Mouse (Mus musculus): Measurements from ENCODE around the gene Herc4. TPM values are rescaled to one million over a fixed set of nuclear protein-coding genes. Genes with fewer than 3 reads are reported as not detected.
A peak's percentile ranks its signal among the peaks of the same experiment; 100 is the strongest.

Herc4 gene
- polyA plus RNA-seq, 1 experiment = 1.4 TPM

- TF ChIP-seq TAL1 (IDR thresholded peaks at IDR 0.05; ENCODE audit: low read length) = no peak
- no peak for TF ChIP-seq GATA1 (IDR thresholded peaks at IDR 0.05; ENCODE audit: low read length)
- Histone ChIP-seq H3K4me3 (replicated peaks) (peak overlapping the region; percentile 90), H3K9me3 (ENCODE audit: control insufficient read depth, low read length) (no peaks in the 10 kb centered on the region), H3K4me1 (ENCODE audit: control insufficient read depth) (peaks cover 38% of the 10 kb centered on the region), H3K27me3 (ENCODE audit: control insufficient read depth) (peaks cover 2% of the 10 kb centered on the region; the same call in 1 of the 2 replicates), H3K36me3 (ENCODE audit: control insufficient read depth) (peaks cover 23% of the 10 kb centered on the region)
Measured at GRCm38 (mm10) chr10:63242798-63243435, 693 bp upstream of the Herc4 start.

GRCm38 (mm10) chr10:63244055-63244671 is 553 bp downstream of the Herc4 start:
- H3K4me1 ChIP-seq (ENCODE audit: control insufficient read depth) = peaks cover 38% of the 10 kb centered on the region
- peak overlapping the region; percentile 90 for H3K4me3 ChIP-seq (replicated peaks)
- no peak for TF ChIP-seq TAL1 (IDR thresholded peaks at IDR 0.05; ENCODE audit: low read length)
- TF ChIP-seq GATA1 (IDR thresholded peaks at IDR 0.05; ENCODE audit: low read length) = no peak
- H3K36me3 ChIP-seq (ENCODE audit: control insufficient read depth) = peaks cover 31% of the 10 kb centered on the region
- 0 out of 2 replicates have a peak, but pooled peaks cover 2% of the 10 kb centered on the region for H3K27me3 ChIP-seq (ENCODE audit: control insufficient read depth)
- no peaks in the 10 kb centered on the region for H3K9me3 ChIP-seq (ENCODE audit: control insufficient read depth, low read length)

- H3K36me3 ChIP-seq (ENCODE audit: control insufficient read depth) = peaks cover 37% of the 10 kb centered on the region
- H3K9me3 ChIP-seq (ENCODE audit: control insufficient read depth, low read length) = no peaks in the 10 kb centered on the region
- TF ChIP-seq TAL1 (IDR thresholded peaks at IDR 0.05; ENCODE audit: low read length) (no peak), GATA1 (IDR thresholded peaks at IDR 0.05; ENCODE audit: low read length) (no peak)
- peak overlapping the region; percentile 90 for H3K4me3 ChIP-seq (replicated peaks)
- H3K4me1 ChIP-seq (ENCODE audit: control insufficient read depth) = peaks cover 38% of the 10 kb centered on the region
- H3K27me3 ChIP-seq (ENCODE audit: control insufficient read depth) = no peaks in the 10 kb centered on the region
Measured at GRCm38 (mm10) chr10:63244746-63245145, 1.1 kb downstream of the Herc4 start.

GRCm38 (mm10) chr10:63245846-63246245 is 2.2 kb downstream of the Herc4 start:
- Histone ChIP-seq H3K4me1 (ENCODE audit: control insufficient read depth) (peaks cover 38% of the 10 kb centered on the region), H3K4me3 (replicated peaks) (peak overlapping the region; percentile 90), H3K36me3 (ENCODE audit: control insufficient read depth) (peaks cover 48% of the 10 kb centered on the region), H3K27me3 (ENCODE audit: control insufficient read depth) (no peaks in the 10 kb centered on the region), H3K9me3 (ENCODE audit: control insufficient read depth, low read length) (no peaks in the 10 kb centered on the region)
- TF ChIP-seq GATA1 (IDR thresholded peaks at IDR 0.05; ENCODE audit: low read length) (no peak), TAL1 (IDR thresholded peaks at IDR 0.05; ENCODE audit: low read length) (no peak)

- H3K9me3 ChIP-seq (ENCODE audit: control insufficient read depth, low read length) = no peaks in the 10 kb centered on the region
- H3K27me3 ChIP-seq (ENCODE audit: control insufficient read depth) = no peaks in the 10 kb centered on the region
- peaks cover 33% of the 10 kb centered on the region for H3K4me1 ChIP-seq (ENCODE audit: control insufficient read depth)
- no peak for TF ChIP-seq GATA1 (IDR thresholded peaks at IDR 0.05; ENCODE audit: low read length)
- no peak for TF ChIP-seq TAL1 (IDR thresholded peaks at IDR 0.05; ENCODE audit: low read length)
- H3K4me3 ChIP-seq (replicated peaks) = no peak overlapping the region
- H3K36me3 ChIP-seq (ENCODE audit: control insufficient read depth) = peaks cover 59% of the 10 kb centered on the region
Measured at GRCm38 (mm10) chr10:63247457-63247856, 3.8 kb downstream of the Herc4 start.

- Histone ChIP-seq H3K4me1 (ENCODE audit: control insufficient read depth) (peaks cover 29% of the 10 kb centered on the region), H3K4me3 (replicated peaks) (no peak overlapping the region), H3K36me3 (ENCODE audit: control insufficient read depth) (peaks cover 68% of the 10 kb centered on the region), H3K27me3 (ENCODE audit: control insufficient read depth) (no peaks in the 10 kb centered on the region), H3K9me3 (ENCODE audit: control insufficient read depth, low read length) (no peaks in the 10 kb centered on the region)
- TF ChIP-seq GATA1 (IDR thresholded peaks at IDR 0.05; ENCODE audit: low read length) = no peak
- TF ChIP-seq TAL1 (IDR thresholded peaks at IDR 0.05; ENCODE audit: low read length) = no peak
Measured at GRCm38 (mm10) chr10:63248421-63248820, 4.8 kb downstream of the Herc4 start.

GRCm38 (mm10) chr10:63258696-63259095 is 15.1 kb downstream of the Herc4 start:
- TF ChIP-seq GATA1 (IDR thresholded peaks at IDR 0.05; ENCODE audit: low read length) (no peak), TAL1 (IDR thresholded peaks at IDR 0.05; ENCODE audit: low read length) (no peak)
- no peaks in the 10 kb centered on the region for H3K9me3 ChIP-seq (ENCODE audit: control insufficient read depth, low read length)
- no peaks in the 10 kb centered on the region for H3K27me3 ChIP-seq (ENCODE audit: control insufficient read depth)
- peaks cover 26% of the 10 kb centered on the region for H3K4me1 ChIP-seq (ENCODE audit: control insufficient read depth)
- peaks cover 65% of the 10 kb centered on the region for H3K36me3 ChIP-seq (ENCODE audit: control insufficient read depth)
- H3K4me3 ChIP-seq (replicated peaks) = no peak overlapping the region

GRCm38 (mm10) chr10:63259340-63259739 is 15.7 kb downstream of the Herc4 start:
- Histone ChIP-seq H3K4me1 (ENCODE audit: control insufficient read depth) (peaks cover 26% of the 10 kb centered on the region), H3K9me3 (ENCODE audit: control insufficient read depth, low read length) (no peaks in the 10 kb centered on the region), H3K27me3 (ENCODE audit: control insufficient read depth) (no peaks in the 10 kb centered on the region), H3K4me3 (replicated peaks) (no peak overlapping the region), H3K36me3 (ENCODE audit: control insufficient read depth) (peaks cover 66% of the 10 kb centered on the region)
- TF ChIP-seq TAL1 (IDR thresholded peaks at IDR 0.05; ENCODE audit: low read length) (no peak), GATA1 (IDR thresholded peaks at IDR 0.05; ENCODE audit: low read length) (no peak)

GRCm38 (mm10) chr10:63267941-63268340 is 24.3 kb downstream of the Herc4 start:
- H3K27me3 ChIP-seq (ENCODE audit: control insufficient read depth) = no peaks in the 10 kb centered on the region
- TF ChIP-seq TAL1 (IDR thresholded peaks at IDR 0.05; ENCODE audit: low read length) (no peak), GATA1 (IDR thresholded peaks at IDR 0.05; ENCODE audit: low read length) (no peak)
- H3K9me3 ChIP-seq (ENCODE audit: control insufficient read depth, low read length) = peaks cover 6% of the 10 kb centered on the region
- no peak overlapping the region for H3K4me3 ChIP-seq (replicated peaks)
- H3K36me3 ChIP-seq (ENCODE audit: control insufficient read depth) = peaks cover 85% of the 10 kb centered on the region
- H3K4me1 ChIP-seq (ENCODE audit: control insufficient read depth) = peaks cover 27% of the 10 kb centered on the region

All from erythroblast, embryonic 14.5 days (primary cell).